Mouse (Mus musculus): ENCODE data around the gene Olfr1324.
"Not testable (repeated sequence)": the region's sequence is repeated elsewhere in the genome, so short reads cannot be mapped to it uniquely, and the experiment has no call there.

GRCm38 (mm10) chrX:50410361-50410760, 17.9 kb downstream of the Olfr1324 start:
- not testable (repeated sequence) for TF ChIP-seq CTCF, EP300 (IDR thresholded peaks at IDR 0.05; ENCODE audit: low read depth)
